Mouse (Mus musculus): ENCODE results near the gene Capzb. TPM values are rescaled to one million over a fixed set of nuclear protein-coding genes. Genes with fewer than 3 reads are reported as not detected.

Capzb gene
- polyA plus RNA-seq (2012; rRNA removed): 72.2 and 195 TPM in 2 replicates

DNA sequence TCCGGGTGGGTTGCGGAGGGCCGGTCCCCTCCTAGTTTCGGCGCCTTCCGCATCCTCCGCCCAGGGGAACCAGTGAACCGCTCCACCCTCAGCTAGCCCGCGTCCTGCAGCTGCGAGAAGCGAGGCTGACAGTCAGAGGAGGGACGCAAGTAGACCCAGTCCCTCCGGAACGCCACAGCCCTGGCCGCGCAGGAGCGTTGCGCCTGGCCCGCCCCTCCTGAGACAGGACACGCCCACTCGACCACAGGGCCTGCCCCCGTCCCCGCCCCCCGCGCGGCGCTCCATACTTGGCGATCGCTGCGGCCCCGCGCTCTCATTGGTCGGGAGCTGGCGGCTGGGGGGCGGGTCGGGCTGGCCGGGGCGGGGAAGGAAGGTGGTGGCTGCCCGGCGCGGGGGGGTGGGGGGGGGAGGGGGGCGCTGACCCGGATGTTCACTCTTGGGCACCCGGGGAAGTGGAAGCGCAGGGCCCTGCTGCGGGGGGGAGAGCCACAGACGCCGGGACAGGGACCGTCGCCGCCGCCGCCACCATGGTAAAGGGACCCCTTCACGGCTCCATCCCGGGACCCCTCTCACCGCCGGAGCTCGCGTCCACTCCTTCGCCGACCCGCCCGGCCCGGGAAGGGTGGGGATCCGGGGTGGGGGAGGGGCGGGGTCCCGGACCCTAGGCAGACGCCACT, at the start of gene Capzb:
Gene Capzb, plus strand, starts transcription at position 401 of the 677 bp plus-strand sequence.

DNA sequence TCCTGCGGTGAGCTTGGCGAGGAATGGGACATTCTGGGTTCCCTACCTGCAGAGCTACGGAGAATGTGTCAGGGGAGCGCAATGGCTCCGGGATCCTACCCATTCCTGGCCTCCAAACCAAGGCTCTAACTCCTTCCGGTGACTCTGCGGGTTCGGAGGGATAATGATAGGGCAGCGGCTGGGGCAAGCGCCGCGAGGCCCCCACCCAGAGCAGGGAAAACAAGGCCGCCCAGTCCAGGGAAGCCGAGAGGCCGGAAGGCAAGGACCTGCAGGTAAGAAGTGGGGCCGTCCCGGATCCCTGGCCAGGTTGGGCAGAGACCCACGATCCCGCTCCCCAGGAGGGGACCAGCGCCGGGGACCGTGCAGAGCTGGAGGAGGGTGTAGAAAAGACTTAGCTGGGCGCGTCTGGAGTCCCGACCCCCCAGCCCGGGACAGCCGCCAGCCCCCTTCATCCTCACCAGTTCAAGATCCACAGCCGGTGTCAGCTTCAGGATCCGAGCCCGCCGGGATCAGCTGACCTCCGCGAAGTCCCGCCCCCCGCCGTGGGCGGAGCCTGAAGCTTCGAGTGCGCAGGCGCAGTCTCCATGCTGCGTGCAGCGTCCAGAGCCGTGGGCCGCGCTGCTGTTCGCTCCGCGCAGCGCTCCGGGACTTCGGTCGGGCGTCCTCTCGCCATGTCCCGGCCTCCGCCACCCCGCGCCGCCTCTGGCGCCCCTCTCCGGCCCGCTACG, 117.6 kb downstream of the Capzb start, which contains the start of the genes Pqlc2 and Akr7a5:
Gene Pqlc2, minus strand, starts transcription at position 538 of the 728 bp plus-strand sequence.
Gene Akr7a5, plus strand, starts transcription at position 574 of the 728 bp plus-strand sequence.

Other genes starting within 250 kb of the Capzb start
- gene Rnf186, start 225.8 kb upstream of the Capzb start, polyA plus RNA-seq (2012; rRNA removed): 33.0 and 47.0 TPM in 2 replicates
- 7.8 and 8.4 TPM in 2 replicates for gene Tmco4, start 220.0 kb upstream of the Capzb start, polyA plus RNA-seq (2012; rRNA removed)
- gene Htr6, start 117.3 kb upstream of the Capzb start, polyA plus RNA-seq (2012; rRNA removed): not detected in 2 replicates
- gene Nbl1, start 99.9 kb upstream of the Capzb start, polyA plus RNA-seq (2012; rRNA removed): 91.6 and 176 TPM in 2 replicates
- 9.7 and 17.6 TPM in 2 replicates for gene Minos1, start 61.8 kb upstream of the Capzb start, polyA plus RNA-seq (2012; rRNA removed)
- gene Pqlc2, start 117.8 kb downstream of the Capzb start, polyA plus RNA-seq (2012; rRNA removed): 19.7 and 26.9 TPM in 2 replicates
- gene Akr7a5, start 117.8 kb downstream of the Capzb start, polyA plus RNA-seq (2012; rRNA removed): 33.0 and 64.7 TPM in 2 replicates
- gene Mrto4, start 159.7 kb downstream of the Capzb start, polyA plus RNA-seq (2012; rRNA removed): 5.2 and 5.6 TPM in 2 replicates
- gene Emc1, start 159.7 kb downstream of the Capzb start, polyA plus RNA-seq (2012; rRNA removed): 11.4 and 13.8 TPM in 2 replicates
- 80.8 and 86.0 TPM in 2 replicates for gene Ubr4, start 159.7 kb downstream of the Capzb start, polyA plus RNA-seq (2012; rRNA removed)